Mouse (Mus musculus) kidney, embryonic 14.5 days (tissue): Measurements from ENCODE around the gene Bcar3. TPM values are rescaled to one million over a fixed set of nuclear protein-coding genes. Genes with fewer than 3 reads are reported as not detected.

Experiments
- ATAC-seq: fragments of 200-750 bp; cut with Nextera tagmentation; 2 replicates; pipeline ENCODE4 v1.8.0; 2017; ENCODE audit warnings: moderate number of reproducible peaks, mild to moderate bottlenecking, moderate TSS enrichment, moderate library complexity; ENCODE audit not compliant: low FRiP score, low TSS enrichment
- H3K27ac ChIP-seq: fragments of 300-500 bp; sonication (generic); 2 replicates; pipeline ENCODE4 v1.5.1; 2014; ENCODE audit warnings: low read depth, mild to moderate bottlenecking, low read length, moderate library complexity, mixed read lengths
- H3K27me3 ChIP-seq: fragments of 300-500 bp; sonication (generic); 2 replicates; pipeline ENCODE4 v1.6.1; 2014; ENCODE audit warnings: mild to moderate bottlenecking, low read length; ENCODE audit not compliant: control insufficient read depth, insufficient read depth
- H3K36me3 ChIP-seq: fragments of 300-500 bp; sonication (generic); 2 replicates; pipeline ENCODE4 v1.6.1; 2014; ENCODE audit warnings: low read length, mixed read lengths; ENCODE audit not compliant: control insufficient read depth, insufficient read depth
- H3K4me1 ChIP-seq: fragments of 300-500 bp; sonication (generic); 2 replicates; pipeline ENCODE4 v1.6.1; 2014; ENCODE audit warnings: low read length, mixed read lengths; ENCODE audit not compliant: control insufficient read depth, insufficient read depth
- H3K4me2 ChIP-seq: fragments of 300-500 bp; sonication (generic); replicated peaks from 2 replicates; pipeline ENCODE4 v1.6.1; 2014; ENCODE audit warnings: low read depth, mild to moderate bottlenecking, low read length
- H3K4me3 ChIP-seq: fragments of 300-500 bp; sonication (generic); 2 replicates; pipeline ENCODE4 v1.5.1; 2014; ENCODE audit warnings: mild to moderate bottlenecking, low read length
- H3K9ac ChIP-seq: fragments of 300-500 bp; sonication (generic); 2 replicates; pipeline ENCODE4 v1.6.1; 2014; ENCODE audit warnings: low read depth, mild to moderate bottlenecking, low read length, moderate library complexity
- H3K9me3 ChIP-seq: fragments of 300-500 bp; sonication (generic); 2 replicates; pipeline ENCODE4 v1.6.1; 2016; ENCODE audit warnings: low read length; ENCODE audit not compliant: control insufficient read depth
- WGBS: fragments of 180-500 bp; shearing (Covaris S2); extraction: QIAGEN DNeasy Blood & Tissue Kit; methylation state at CpG from one replicate; pipeline ENCODE4 v1.1.7; 2014; 5-methylcytosine and 5-hydroxymethylcytosine counted together
- polyA plus RNA-seq: library from polyadenylated mRNA; unstranded; fragments of >200 nt; fragmentation: Nextera tagmentation; extraction: Ambion mirVana; gene quantifications from 2 replicates; pipeline ENCODE4 v1.2.1, GENCODE M21; 2014

Gene Bcar3
- polyA plus RNA-seq, 1 experiment from 2014 or later = 13.7 TPM

DNA sequence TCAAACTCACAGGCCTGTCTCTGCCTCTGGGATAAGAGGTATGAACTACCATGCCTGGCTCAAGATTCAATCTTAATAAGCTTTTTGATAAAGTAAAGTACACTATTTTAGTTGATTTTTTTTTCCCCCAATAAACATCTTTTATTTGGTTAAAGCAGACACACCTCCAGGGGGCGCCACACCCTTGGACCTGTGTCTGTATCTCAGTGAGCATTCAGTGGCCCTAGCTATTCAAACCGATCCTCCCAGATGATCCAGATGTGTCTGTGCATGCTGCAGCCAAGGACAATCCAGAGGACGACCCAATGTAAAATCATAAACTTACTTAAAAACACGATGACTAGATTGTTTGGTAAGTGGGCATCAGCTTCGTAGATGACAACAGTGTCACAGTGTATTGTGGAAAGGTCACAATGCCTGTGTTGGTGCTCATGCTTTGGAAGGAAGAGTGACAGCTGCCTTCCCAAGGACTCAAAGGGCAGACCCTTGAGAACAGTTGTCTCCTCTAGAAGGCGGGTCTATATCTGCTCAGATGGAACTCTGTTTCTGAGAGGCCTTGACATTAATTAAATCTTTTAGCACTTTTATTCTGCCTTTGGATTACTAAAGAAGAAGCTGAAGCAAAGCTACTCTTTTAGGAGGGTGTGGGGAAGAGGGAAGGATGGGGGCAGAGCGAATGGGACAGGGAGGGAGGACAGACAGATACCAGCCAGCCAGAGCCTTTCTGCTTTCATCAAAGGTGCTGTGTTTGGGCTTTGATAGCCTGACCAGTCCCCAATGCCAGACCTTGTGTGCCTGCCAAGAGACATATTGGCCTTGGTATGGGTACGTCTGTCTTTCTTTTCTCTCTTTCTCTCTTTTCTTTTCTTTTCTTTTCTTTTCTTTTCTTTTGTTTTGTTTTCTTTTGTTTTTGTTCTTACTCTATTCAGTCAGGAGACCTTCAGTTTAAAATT lies 141.3 kb downstream of the Bcar3 start:
- Histone ChIP-seq H3K27me3 (no peaks in the 10 kb centered on the region), H3K9me3 (no peaks in the 10 kb centered on the region), H3K4me3 (no peak overlapping the region), H3K4me1 (peaks cover 29% of the 10 kb centered on the region; the same call in 1 of the 2 replicates), H3K9ac (no peak overlapping the region), H3K36me3 (no peaks in the 10 kb centered on the region), H3K4me2 (no peak overlapping the region), H3K27ac (no peak overlapping the region)
- WGBS = 88% methylated on average over 8 of the region's 8 CpGs
- ATAC-seq = no peak

DNA sequence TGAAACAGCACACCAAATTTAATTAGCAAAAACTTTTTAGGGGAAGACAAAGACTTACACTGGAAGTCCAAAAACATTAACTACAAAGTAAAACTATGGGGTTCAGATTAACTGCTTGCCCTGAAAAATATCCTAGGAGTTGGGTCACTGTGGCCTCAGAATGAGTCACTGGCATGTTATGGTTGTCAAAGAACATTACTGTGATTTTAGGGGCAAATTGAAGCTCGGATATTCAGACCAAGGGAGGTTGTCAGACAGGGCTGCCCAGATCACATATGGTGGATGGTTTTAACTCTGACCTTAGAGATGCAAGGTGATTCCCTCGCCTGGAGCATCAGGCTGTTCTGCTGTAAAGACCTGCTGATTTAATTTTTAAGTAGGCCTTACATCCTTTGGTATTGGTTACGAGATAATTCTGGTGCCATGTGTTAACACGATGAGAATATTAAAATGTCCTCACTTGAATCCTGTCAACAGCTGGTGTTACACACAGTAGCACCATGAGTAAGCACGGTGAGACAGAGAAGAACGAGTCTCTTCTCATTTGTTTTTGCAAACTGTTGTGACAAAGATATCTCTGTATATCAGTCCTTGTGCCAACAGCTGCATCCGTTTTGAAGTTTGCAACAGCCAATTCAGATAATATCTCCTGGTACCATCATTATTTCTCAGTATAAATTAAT lies 144.3 kb downstream of the Bcar3 start:
- Histone ChIP-seq H3K9me3 (no peaks in the 10 kb centered on the region), H3K4me1 (peaks cover 7% of the 10 kb centered on the region; the same call in 1 of the 2 replicates), H3K36me3 (no peaks in the 10 kb centered on the region), H3K9ac (no peak overlapping the region), H3K4me3 (no peak overlapping the region), H3K27me3 (no peaks in the 10 kb centered on the region), H3K27ac (no peak overlapping the region), H3K4me2 (no peak overlapping the region)
- no peak for ATAC-seq
- 74% methylated on average over 7 of the region's 7 CpGs for WGBS

DNA sequence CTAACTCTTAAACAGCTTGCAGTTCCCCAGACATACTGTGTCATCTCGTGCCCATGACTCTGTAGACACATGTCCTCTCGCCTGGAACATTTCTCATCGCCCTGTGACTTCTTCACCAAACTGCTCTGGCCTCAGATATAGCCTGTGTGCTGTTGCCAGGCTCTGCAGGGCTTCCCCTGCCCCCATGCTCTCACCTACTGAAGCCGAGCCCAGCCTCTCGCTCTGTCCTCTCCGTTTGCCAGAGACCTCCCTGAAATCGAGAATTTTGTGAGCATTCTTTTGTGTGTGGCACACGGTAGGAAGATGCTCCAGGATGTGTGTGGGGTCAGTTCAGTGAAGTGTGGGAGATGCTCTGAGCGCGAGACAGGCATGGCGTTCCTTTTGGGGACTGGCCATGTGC lies 151.8 kb downstream of the Bcar3 start:
- no peaks in the 10 kb centered on the region; the same call in 1 of the 2 replicates for H3K36me3 ChIP-seq

DNA sequence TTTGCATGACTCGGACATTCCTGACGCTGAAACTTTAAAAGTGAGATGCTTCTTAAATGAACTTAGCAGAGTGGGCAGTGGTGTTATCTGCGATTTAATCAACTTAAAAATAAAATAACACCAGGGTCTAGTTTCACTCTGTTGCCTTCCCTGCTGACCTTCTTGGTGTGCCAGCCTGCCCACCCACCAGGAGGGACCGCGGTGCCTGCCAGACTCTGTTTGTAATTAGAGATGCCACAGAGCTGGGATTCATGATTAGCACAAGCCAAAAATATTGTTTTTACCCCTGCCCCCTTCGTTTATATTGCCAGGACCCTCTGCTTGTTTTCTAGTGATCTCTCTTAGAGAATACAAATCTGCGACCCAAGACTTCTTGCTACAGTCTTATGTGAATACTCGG lies 152.7 kb downstream of the Bcar3 start:
- Histone ChIP-seq H3K9me3 (no peaks in the 10 kb centered on the region), H3K36me3 (no peaks in the 10 kb centered on the region; the same call in 1 of the 2 replicates), H3K27ac (no peak overlapping the region), H3K4me2 (no peak overlapping the region), H3K4me1 (no peaks in the 10 kb centered on the region), H3K4me3 (no peak overlapping the region), H3K27me3 (no peaks in the 10 kb centered on the region), H3K9ac (no peak overlapping the region)
- ATAC-seq = no peak
- WGBS = 35% methylated on average over 8 of the region's 8 CpGs

More for the DNA sequence above, 151.8 kb downstream of the Bcar3 start:
- no peak overlapping the region for H3K9ac ChIP-seq
- 80% methylated on average over 11 of the region's 11 CpGs for WGBS
- no peak overlapping the region for H3K4me2 ChIP-seq
- no peak overlapping the region for H3K4me3 ChIP-seq
- no peak overlapping the region for H3K27ac ChIP-seq
- no peaks in the 10 kb centered on the region for H3K27me3 ChIP-seq
- no peaks in the 10 kb centered on the region for H3K4me1 ChIP-seq
- ATAC-seq = no peak
- H3K9me3 ChIP-seq = no peaks in the 10 kb centered on the region

DNA sequence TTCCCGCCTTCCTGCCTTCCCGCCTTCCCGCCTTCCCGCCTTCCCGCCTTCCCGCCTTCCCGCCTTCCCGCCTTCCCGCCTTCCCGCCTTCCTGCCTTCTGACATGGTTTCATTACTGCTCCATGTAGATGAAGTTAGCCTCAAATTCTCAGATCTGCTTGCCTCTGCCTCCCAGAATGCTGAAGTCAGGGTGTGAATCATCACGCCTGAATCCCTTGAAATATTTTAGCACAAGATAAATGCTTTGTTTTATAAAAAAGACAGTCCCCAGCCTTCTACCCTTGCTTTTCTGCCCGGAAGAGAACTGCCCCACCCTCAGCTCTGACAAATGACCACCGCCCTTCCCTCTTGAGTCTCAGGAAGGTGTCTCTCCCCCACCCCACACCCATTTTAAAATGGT lies 154.3 kb downstream of the Bcar3 start:
- Histone ChIP-seq H3K4me3 (no peak overlapping the region), H3K4me2 (no peak overlapping the region), H3K9me3 (no peaks in the 10 kb centered on the region), H3K27me3 (no peaks in the 10 kb centered on the region), H3K36me3 (no peaks in the 10 kb centered on the region; the same call in 1 of the 2 replicates), H3K4me1 (no peaks in the 10 kb centered on the region), H3K9ac (no peak overlapping the region), H3K27ac (no peak overlapping the region)
- 95% methylated on average over 13 of the region's 13 CpGs for WGBS
- ATAC-seq = no peak

DNA sequence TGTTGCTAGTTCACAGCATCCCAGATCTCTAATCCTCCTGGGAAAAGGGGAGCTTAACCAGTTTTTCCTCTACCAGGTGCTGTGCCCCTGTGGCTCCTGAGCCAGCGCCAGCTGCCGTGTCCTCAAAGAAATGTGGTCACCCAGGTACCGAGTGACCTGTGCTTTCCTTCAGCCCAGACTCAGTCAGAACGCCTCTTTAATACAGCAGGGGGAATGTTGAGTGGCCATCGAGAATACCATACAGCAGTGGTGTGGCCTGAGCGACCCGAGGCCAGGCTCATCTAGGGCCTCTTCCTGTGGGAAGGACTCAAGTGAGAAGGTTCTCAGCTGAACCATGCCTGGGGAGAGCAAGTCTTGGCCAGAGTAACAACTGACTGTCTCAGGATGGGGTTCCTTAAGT lies 156.1 kb downstream of the Bcar3 start:
- Histone ChIP-seq H3K4me2 (no peak overlapping the region), H3K27me3 (no peaks in the 10 kb centered on the region), H3K4me1 (no peaks in the 10 kb centered on the region), H3K36me3 (no peaks in the 10 kb centered on the region; the same call in 1 of the 2 replicates), H3K9ac (no peak overlapping the region), H3K27ac (no peak overlapping the region), H3K4me3 (no peak overlapping the region), H3K9me3 (no peaks in the 10 kb centered on the region)
- 88% methylated on average over 7 of the region's 7 CpGs for WGBS
- ATAC-seq = no peak

DNA sequence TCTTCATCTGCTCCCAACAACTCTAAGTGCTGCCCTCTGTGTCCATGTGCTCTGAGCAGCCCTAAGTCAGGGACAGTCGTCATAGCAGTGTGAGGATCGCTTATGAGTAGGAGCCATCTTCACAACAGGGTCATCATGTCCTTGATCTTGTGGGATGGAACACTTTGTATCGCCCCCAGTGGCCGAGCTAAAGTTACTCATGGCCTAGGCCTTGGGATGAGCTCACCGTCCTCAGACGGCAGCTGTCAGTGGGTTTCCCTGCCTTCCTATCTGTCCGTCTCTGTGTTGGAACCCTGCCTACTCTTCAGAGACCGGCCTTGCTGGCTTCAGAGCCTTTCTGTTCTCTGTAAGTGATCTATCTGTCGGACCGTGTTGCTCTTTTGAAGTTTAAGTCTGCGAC lies 159.9 kb downstream of the Bcar3 start:
- Histone ChIP-seq H3K9me3 (no peaks in the 10 kb centered on the region), H3K4me3 (no peak overlapping the region), H3K36me3 (no peaks in the 10 kb centered on the region; the same call in 1 of the 2 replicates), H3K27me3 (no peaks in the 10 kb centered on the region), H3K27ac (no peak overlapping the region), H3K9ac (no peak overlapping the region), H3K4me1 (0 out of 2 replicates have a peak, but pooled peaks cover 3% of the 10 kb centered on the region), H3K4me2 (no peak overlapping the region)
- WGBS = 89% methylated on average over 11 of the region's 11 CpGs
- ATAC-seq = no peak

DNA sequence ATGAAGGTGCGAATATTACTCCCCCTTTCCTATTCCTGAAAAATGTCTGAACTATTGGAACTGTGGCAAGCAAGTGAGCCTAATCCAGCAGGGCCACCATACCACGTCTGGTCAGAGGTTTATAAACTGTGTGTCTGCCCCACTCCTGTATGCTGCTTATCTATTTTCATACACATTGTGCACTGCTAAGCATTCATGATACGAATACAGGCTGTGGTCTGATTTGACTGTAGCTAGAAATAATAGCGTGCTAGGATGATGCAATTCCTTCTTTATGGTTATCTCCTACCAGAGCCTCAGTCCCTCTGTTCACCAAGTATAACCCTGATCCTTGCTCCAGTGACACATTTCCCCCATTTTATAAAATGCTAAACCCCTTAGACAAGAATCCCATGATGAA lies 162.2 kb downstream of the Bcar3 start:
- Histone ChIP-seq H3K4me1 (peaks cover 6% of the 10 kb centered on the region; the same call in 1 of the 2 replicates), H3K9me3 (no peaks in the 10 kb centered on the region), H3K27me3 (no peaks in the 10 kb centered on the region), H3K4me3 (no peak overlapping the region), H3K36me3 (no peaks in the 10 kb centered on the region), H3K27ac (no peak overlapping the region), H3K4me2 (no peak overlapping the region), H3K9ac (no peak overlapping the region)
- WGBS = 93% methylated on average over 4 of the region's 4 CpGs
- ATAC-seq = no peak

DNA sequence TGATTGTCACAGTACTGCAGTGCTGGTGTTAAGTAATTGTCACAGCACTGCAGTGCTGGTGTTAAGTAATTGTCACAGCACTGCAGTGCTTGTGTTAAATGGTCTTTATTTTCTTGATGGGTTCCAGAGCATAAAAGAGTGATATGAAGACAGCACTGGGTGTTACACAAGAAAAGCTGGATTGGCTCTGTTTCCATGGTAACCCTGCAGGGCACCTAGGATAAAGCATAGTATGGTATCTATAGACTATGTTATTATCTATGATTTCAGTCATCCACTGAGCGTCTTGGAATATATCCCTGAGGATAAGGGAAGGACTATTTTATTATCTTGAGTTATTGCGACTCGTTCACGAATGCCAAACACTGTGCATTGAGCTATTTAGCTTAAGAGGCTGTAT lies 162.9 kb downstream of the Bcar3 start:
- peaks cover 11% of the 10 kb centered on the region for H3K4me1 ChIP-seq
- H3K36me3 ChIP-seq = no peaks in the 10 kb centered on the region
- no peak overlapping the region for H3K4me3 ChIP-seq
- no peak overlapping the region for H3K27ac ChIP-seq
- no peak for ATAC-seq
- H3K9me3 ChIP-seq = no peaks in the 10 kb centered on the region
- no peak overlapping the region for H3K4me2 ChIP-seq
- no peaks in the 10 kb centered on the region for H3K27me3 ChIP-seq
- WGBS = 68% methylated on average over 4 of the region's 4 CpGs
- no peak overlapping the region for H3K9ac ChIP-seq
